Mouse (Mus musculus) limb, embryonic 13.5 days (tissue): ENCODE results near the gene Jund. TPM values are rescaled to one million over a fixed set of nuclear protein-coding genes. Genes with fewer than 3 reads are reported as not detected.

Experiments used
- ATAC-seq: fragments of 200-750 bp; cut with Nextera tagmentation; 2 replicates; pipeline ENCODE4 v1.8.0; 2017; ENCODE audit warnings: low read depth, moderate number of reproducible peaks, moderate TSS enrichment; ENCODE audit not compliant: low FRiP score
- H3K27ac ChIP-seq: fragments of 300-500 bp; sonication (generic); 2 replicates; pipeline ENCODE4 v1.5.1; 2015; ENCODE audit warnings: inconsistent platforms, mild to moderate bottlenecking, moderate library complexity
- H3K27me3 ChIP-seq: fragments of 300-500 bp; sonication (generic); 2 replicates; pipeline ENCODE4 v1.6.1; 2015; ENCODE audit warnings: mild to moderate bottlenecking, inconsistent platforms
- H3K36me3 ChIP-seq: fragments of 300-500 bp; sonication (generic); 2 replicates; pipeline ENCODE4 v1.6.1; 2015; ENCODE audit warnings: inconsistent platforms, mild to moderate bottlenecking, moderate library complexity
- H3K4me1 ChIP-seq: fragments of 300-500 bp; sonication (generic); 2 replicates; pipeline ENCODE4 v1.6.1; 2015; ENCODE audit warnings: inconsistent platforms
- H3K4me2 ChIP-seq: fragments of 300-500 bp; sonication (generic); replicated peaks from 2 replicates; pipeline ENCODE4 v1.6.1; 2015; ENCODE audit warnings: inconsistent platforms, mild to moderate bottlenecking, moderate library complexity
- H3K4me3 ChIP-seq: fragments of 300-500 bp; sonication (generic); 2 replicates; pipeline ENCODE4 v1.5.1; 2015; ENCODE audit warnings: moderate library complexity, mild to moderate bottlenecking, inconsistent platforms
- H3K9ac ChIP-seq: fragments of 300-500 bp; sonication (generic); 2 replicates; pipeline ENCODE4 v1.6.1; 2015; ENCODE audit warnings: mild to moderate bottlenecking, inconsistent platforms
- H3K9me3 ChIP-seq: fragments of 300-500 bp; sonication (generic); 2 replicates; pipeline ENCODE4 v1.6.1; 2016; ENCODE audit warnings: inconsistent platforms
- WGBS: fragments of 180-500 bp; shearing (Covaris S2); methylation state at CpG from one replicate; pipeline ENCODE4 v1.1.7; 2015; 5-methylcytosine and 5-hydroxymethylcytosine counted together
- polyA plus RNA-seq: library from polyadenylated mRNA; unstranded; fragments of >200 nt; fragmentation: Nextera tagmentation; extraction: Ambion mirVana; gene quantifications from 2 replicates; pipeline ENCODE4 v1.2.1, GENCODE M21; 2015

Gene Jund
- polyA plus RNA-seq, 1 experiment from 2014 or later = 61.1 TPM

- peaks cover 12% of the 10 kb centered on the region; the same call in 1 of the 2 replicates for H3K27me3 ChIP-seq
- H3K4me3 ChIP-seq = no peak overlapping the region
- WGBS = 70% methylated on average over 9 of the region's 9 CpGs
- H3K36me3 ChIP-seq = no peaks in the 10 kb centered on the region
- H3K4me1 ChIP-seq = peaks cover 3% of the 10 kb centered on the region; the same call in 1 of the 2 replicates
- no peak overlapping the region for H3K27ac ChIP-seq
- no peaks in the 10 kb centered on the region for H3K9me3 ChIP-seq
- no peak overlapping the region for H3K4me2 ChIP-seq
- ATAC-seq = no peak
- H3K9ac ChIP-seq = no peak overlapping the region
Observed at GRCm38 (mm10) chr8:70719796-70720270, 21.1 kb downstream of the Jund start.

GRCm38 (mm10) chr8:70720739-70721138 is 22.0 kb downstream of the Jund start:
- H3K4me1 ChIP-seq = peaks cover 3% of the 10 kb centered on the region; the same call in 1 of the 2 replicates
- no peaks in the 10 kb centered on the region for H3K9me3 ChIP-seq
- peak; percentile 43; the same call in 1 of the 2 replicates for ATAC-seq
- no peak overlapping the region for H3K4me2 ChIP-seq
- H3K27ac ChIP-seq = no peak overlapping the region
- WGBS = 4% methylated on average over 3 of the region's 3 CpGs
- H3K4me3 ChIP-seq = no peak overlapping the region
- H3K9ac ChIP-seq = no peak overlapping the region
- H3K36me3 ChIP-seq = no peaks in the 10 kb centered on the region
- peaks cover 13% of the 10 kb centered on the region; the same call in 1 of the 2 replicates for H3K27me3 ChIP-seq

GRCm38 (mm10) chr8:70721601-70722000 is 22.9 kb downstream of the Jund start:
- ATAC-seq = no peak
- Histone ChIP-seq H3K4me1 (peaks cover 3% of the 10 kb centered on the region; the same call in 1 of the 2 replicates), H3K27me3 (peaks cover 21% of the 10 kb centered on the region), H3K4me3 (no peak overlapping the region), H3K9me3 (no peaks in the 10 kb centered on the region), H3K36me3 (no peaks in the 10 kb centered on the region), H3K4me2 (no peak overlapping the region), H3K27ac (no peak overlapping the region), H3K9ac (peak overlapping the region; percentile 35)
- WGBS = 83% methylated on average over 8 of the region's 8 CpGs

GRCm38 (mm10) chr8:70723486-70724210 is 24.9 kb downstream of the Jund start, which contains the start of gene Pde4c:
Gene Pde4c, plus strand, starts transcription at chr8:70723720.
- H3K4me2 ChIP-seq = no peak within 1 kb of the TSS
- no peak for ATAC-seq
- no peak within 1 kb of the TSS; the same call in 1 of the 2 replicates for H3K9ac ChIP-seq
- H3K36me3 ChIP-seq = no peaks in the 10 kb centered on the region
- H3K27me3 ChIP-seq = peaks cover 37% of the 10 kb centered on the region
- H3K9me3 ChIP-seq = no peaks in the 10 kb centered on the region
- WGBS = 55% methylated on average over 7 of the region's 7 CpGs
- H3K27ac ChIP-seq = no peak within 1 kb of the TSS
- no peak within 1 kb of the TSS for H3K4me3 ChIP-seq
- no peaks in the 10 kb centered on the region for H3K4me1 ChIP-seq

GRCm38 (mm10) chr8:70724216-70724615 is 25.5 kb downstream of the Jund start:
- no peaks in the 10 kb centered on the region for H3K36me3 ChIP-seq
- whole genome bisulfite sequencing = 76% methylated on average over 12 of the region's 12 CpGs

GRCm38 (mm10) chr8:70725792-70726447 is 27.2 kb downstream of the Jund start:
- peaks cover 52% of the 10 kb centered on the region for H3K27me3 ChIP-seq

More at GRCm38 (mm10) chr8:70724216-70724615, 25.5 kb downstream of the Jund start:
- Histone ChIP-seq H3K4me2 (no peak overlapping the region), H3K27ac (no peak overlapping the region), H3K4me3 (no peak overlapping the region), H3K27me3 (peaks cover 42% of the 10 kb centered on the region), H3K4me1 (no peaks in the 10 kb centered on the region), H3K9me3 (no peaks in the 10 kb centered on the region), H3K9ac (no peak overlapping the region)
- ATAC-seq = no peak

GRCm38 (mm10) chr8:70726721-70727120 is 28.0 kb downstream of the Jund start:
- no peaks in the 10 kb centered on the region for H3K36me3 ChIP-seq
- no peak overlapping the region for H3K4me2 ChIP-seq
- no peak overlapping the region for H3K9ac ChIP-seq
- no peak overlapping the region for H3K27ac ChIP-seq
- no peaks in the 10 kb centered on the region for H3K9me3 ChIP-seq
- H3K4me3 ChIP-seq = no peak overlapping the region
- peaks cover 60% of the 10 kb centered on the region for H3K27me3 ChIP-seq
- WGBS = 44% methylated on average over 11 of the region's 11 CpGs
- H3K4me1 ChIP-seq = peaks cover 7% of the 10 kb centered on the region
- ATAC-seq = no peak

More at GRCm38 (mm10) chr8:70725792-70726447, 27.2 kb downstream of the Jund start:
- Histone ChIP-seq H3K4me1 (peaks cover 7% of the 10 kb centered on the region), H3K27ac (no peak overlapping the region), H3K9ac (no peak overlapping the region), H3K36me3 (no peaks in the 10 kb centered on the region), H3K4me3 (no peak overlapping the region), H3K4me2 (no peak overlapping the region), H3K9me3 (no peaks in the 10 kb centered on the region)
- WGBS = 27% methylated on average over 14 of the region's 14 CpGs
- ATAC-seq = no peak

- peak overlapping the region; percentile 60; the same call in 1 of the 2 replicates for H3K9ac ChIP-seq
Observed at GRCm38 (mm10) chr8:70729808-70730475, 31.2 kb downstream of the Jund start.

GRCm38 (mm10) chr8:70730956-70731355 is 32.2 kb downstream of the Jund start:
- no peak overlapping the region for H3K27ac ChIP-seq
- no peak overlapping the region for H3K4me2 ChIP-seq
- no peak for ATAC-seq
- H3K9ac ChIP-seq = no peak overlapping the region
- no peaks in the 10 kb centered on the region for H3K36me3 ChIP-seq
- H3K4me1 ChIP-seq = peaks cover 7% of the 10 kb centered on the region
- H3K4me3 ChIP-seq = no peak overlapping the region
- H3K27me3 ChIP-seq = peaks cover 76% of the 10 kb centered on the region
- WGBS = 83% methylated on average over 4 of the region's 4 CpGs
- no peaks in the 10 kb centered on the region for H3K9me3 ChIP-seq

More at GRCm38 (mm10) chr8:70729808-70730475, 31.2 kb downstream of the Jund start:
- ATAC-seq = no peak
- H3K4me3 ChIP-seq = peak overlapping the region; percentile 31
- H3K36me3 ChIP-seq = no peaks in the 10 kb centered on the region
- 3% methylated on average over 34 of the region's 34 CpGs for WGBS
- H3K27me3 ChIP-seq = peaks cover 75% of the 10 kb centered on the region
- H3K27ac ChIP-seq = no peak overlapping the region
- H3K9me3 ChIP-seq = no peaks in the 10 kb centered on the region
- peak overlapping the region; percentile 61 for H3K4me2 ChIP-seq
- peaks cover 7% of the 10 kb centered on the region for H3K4me1 ChIP-seq

GRCm38 (mm10) chr8:70737705-70738104 is 39.0 kb downstream of the Jund start:
- Histone ChIP-seq H3K4me1 (no peaks in the 10 kb centered on the region), H3K27me3 (peaks cover 47% of the 10 kb centered on the region), H3K4me2 (no peak overlapping the region), H3K4me3 (no peak overlapping the region), H3K36me3 (no peaks in the 10 kb centered on the region), H3K9me3 (no peaks in the 10 kb centered on the region), H3K9ac (no peak overlapping the region), H3K27ac (no peak overlapping the region)
- WGBS = 68% methylated on average over 5 of the region's 5 CpGs
- no peak for ATAC-seq

- Histone ChIP-seq H3K4me3 (no peak overlapping the region), H3K27ac (no peak overlapping the region), H3K36me3 (no peaks in the 10 kb centered on the region), H3K9ac (no peak overlapping the region), H3K4me2 (no peak overlapping the region), H3K9me3 (no peaks in the 10 kb centered on the region), H3K4me1 (peaks cover 4% of the 10 kb centered on the region), H3K27me3 (peaks cover 47% of the 10 kb centered on the region)
- 52% methylated on average over 3 of the region's 3 CpGs for WGBS
- no peak for ATAC-seq
Observed at GRCm38 (mm10) chr8:70738211-70738610, 39.5 kb downstream of the Jund start.

- ATAC-seq = no peak
- H3K4me1 ChIP-seq = peaks cover 16% of the 10 kb centered on the region
- no peaks in the 10 kb centered on the region for H3K9me3 ChIP-seq
- WGBS = 57% methylated on average over 5 of the region's 5 CpGs
- no peak overlapping the region for H3K9ac ChIP-seq
- H3K4me3 ChIP-seq = no peak overlapping the region
- H3K27ac ChIP-seq = no peak overlapping the region
- peaks cover 76% of the 10 kb centered on the region for H3K27me3 ChIP-seq
- H3K36me3 ChIP-seq = no peaks in the 10 kb centered on the region
- no peak overlapping the region for H3K4me2 ChIP-seq
Observed at GRCm38 (mm10) chr8:70741661-70742060, 42.9 kb downstream of the Jund start.
